Comparison of ENCODE assay signal across 11 mouse cellular contexts in the genomic region with DNA sequence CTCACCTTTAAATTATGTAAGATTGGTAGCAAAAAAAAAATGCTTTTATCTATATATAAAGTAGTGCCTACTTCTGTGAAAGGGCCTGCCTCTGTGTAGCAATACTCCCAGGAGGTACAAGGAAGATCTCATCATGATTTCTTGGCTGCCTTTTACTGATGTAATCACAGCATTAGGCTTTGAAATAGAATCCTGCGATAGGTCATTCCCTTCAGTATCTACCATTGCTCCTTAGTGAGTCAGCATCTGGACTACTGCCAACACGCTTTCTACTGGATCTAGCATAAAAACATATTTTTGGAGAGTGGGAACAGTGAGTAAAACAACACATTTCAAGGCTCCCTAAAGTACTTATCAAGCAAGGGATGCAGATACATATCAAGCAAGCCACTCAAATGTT. TPM values are rescaled to one million over a fixed set of nuclear protein-coding genes. Genes with fewer than 3 reads are reported as not detected.
A peak's percentile ranks its signal among the peaks of the same experiment; 100 is the strongest.
DNase-seq lines count a peak whose midpoint lies in the region; ATAC-seq and TF ChIP-seq lines count a peak whose summit lies in the region.
"Had no signal": no experiment of that assay in that cellular context is flagged by ENCODE, and none has a peak within 500 bp of the region (broad histone marks: within the 10 kb centered on the region; RNA-seq: fewer than 3 reads in every experiment).

No protein-coding gene starts in this region.

- no peak for TF ChIP-seq CTCF in liver, postnatal 0 days (IDR thresholded peaks at IDR 0.05; ENCODE audit: low read depth)

- ATAC-seq in frontal cortex, adult (ENCODE audit: low TSS enrichment), result peak; percentile 62; the same call in 1 of the 2 replicates
- peak; percentile 44 for ATAC-seq in granulocyte monocyte progenitor cell, adult 5-6 weeks (replicated peaks; ENCODE audit: poor library complexity, severe bottlenecking)
- no peak for ATAC-seq in liver, postnatal 0 days

- no peak for TF ChIP-seq EP300 in liver, postnatal 0 days (IDR thresholded peaks at IDR 0.05; ENCODE audit: low read depth)

- H3K27me3 ChIP-seq in liver, postnatal 0 days (ENCODE audit: insufficient read depth, low read length), result no peaks in the 10 kb centered on the region
- H3K27me3 ChIP-seq: limb, embryonic 12.5 days had no signal

- 51% methylated on average over 2 of the region's 2 CpGs for WGBS in liver, postnatal 0 days (ENCODE audit: insufficient replicate concordance)

- H3K4me3 ChIP-seq in liver, postnatal 0 days (ENCODE audit: low read depth, low read length), result no peak overlapping the region
- H3K4me3 ChIP-seq: limb, embryonic 12.5 days had no signal

- H3K9me3 ChIP-seq in liver, postnatal 0 days (ENCODE audit: low read length), result no peaks in the 10 kb centered on the region
- H3K9me3 ChIP-seq: limb, embryonic 12.5 days had no signal

- H3K36me3 ChIP-seq in liver, postnatal 0 days (replicated peaks; ENCODE audit: insufficient read depth, low read length), result peaks cover 3% of the 10 kb centered on the region; the same call in 1 of the 2 replicates
- H3K36me3 ChIP-seq: limb, embryonic 12.5 days had no signal

- no peak overlapping the region for H3K9ac ChIP-seq in liver, postnatal 0 days (replicated peaks)
- H3K9ac ChIP-seq: limb, embryonic 12.5 days had no signal

- H3K27ac ChIP-seq in liver, postnatal 0 days (ENCODE audit: low read depth), result no peak overlapping the region
- H3K27ac ChIP-seq: limb, embryonic 12.5 days had no signal

- H3K4me1 ChIP-seq in liver, postnatal 0 days (ENCODE audit: insufficient read depth), result peaks cover 14% of the 10 kb centered on the region

- no peak for DNase-seq in frontal cortex, postnatal 14 days (ENCODE audit: low spot score in 2 of 2)
- DNase-seq in testis, postnatal 10 days (ENCODE audit: low spot score), result peak; percentile 52
- no peak for DNase-seq in testis, postnatal 14 days (ENCODE audit: low spot score)
- DNase-seq in liver, postnatal 0 days, result peak; percentile 58
- no peak for DNase-seq in thymus, postnatal 4 days
- no peak for DNase-seq in spleen, postnatal 36 days (ENCODE audit: low spot score in 2 of 2)

- H3K4me2 ChIP-seq in liver, postnatal 0 days (ENCODE audit: low read depth, low read length), result no peak overlapping the region
- H3K4me2 ChIP-seq: limb, embryonic 12.5 days had no signal

RNA-seq across cellular contexts. Expression of a gene that starts 16.0 kb away (rescaled TPM):
- 47.6 and 48.6 TPM in 2 replicates for total RNA-seq in granulocyte monocyte progenitor cell, adult 5-6 weeks (2014; fragmentation: Nextera tagmentation)
- total RNA-seq in granulocyte monocyte progenitor cell, adult 5-6 weeks (2017), result 57.7 and 76.1 TPM in 2 replicates
- polyA plus RNA-seq in liver, postnatal 0 days (2015; fragmentation: Nextera tagmentation; extraction: Ambion mirVana), result 10.3 and 11.2 TPM in 2 replicates

RNA-seq across cellular contexts. Expression of a gene that starts 41.2 kb away (rescaled TPM):
- not detected in 2 replicates for total RNA-seq in granulocyte monocyte progenitor cell, adult 5-6 weeks (2014; fragmentation: Nextera tagmentation)
- not detected in 2 replicates for total RNA-seq in granulocyte monocyte progenitor cell, adult 5-6 weeks (2017)
- not detected in 2 replicates for polyA plus RNA-seq in liver, postnatal 0 days (2015; fragmentation: Nextera tagmentation; extraction: Ambion mirVana)
- polyA plus RNA-seq: embryonic facial prominence, embryonic 11.5 days; limb, embryonic 12.5 days; spleen, adult 2 months had no signal

RNA-seq across cellular contexts. Expression of a gene that starts 58.9 kb away (rescaled TPM):
- total RNA-seq in granulocyte monocyte progenitor cell, adult 5-6 weeks (2014; fragmentation: Nextera tagmentation), result 36.3 and 36.4 TPM in 2 replicates
- total RNA-seq in granulocyte monocyte progenitor cell, adult 5-6 weeks (2017), result 23.1 and 23.7 TPM in 2 replicates
- 9.5 and 9.7 TPM in 2 replicates for polyA plus RNA-seq in liver, postnatal 0 days (2015; fragmentation: Nextera tagmentation; extraction: Ambion mirVana)

Comparison
In these comparisons a context has a peak if more than half of its experiments do, and no peak if none do; other contexts are left out.
1. DNase-seq: peak in testis, postnatal 10 days (single experiment) and liver, postnatal 0 days (single experiment); none in frontal cortex, postnatal 14 days (0 of 2), testis, postnatal 14 days (single experiment), thymus, postnatal 4 days (single experiment) and spleen, postnatal 36 days (0 of 2).